Mouse (Mus musculus): Measurements from ENCODE around the gene Timm50. TPM values are rescaled to one million over a fixed set of nuclear protein-coding genes. Genes with fewer than 3 reads are reported as not detected.

The Timm50 gene
- polyA plus RNA-seq, 2 experiments = 98.1 to 138 TPM

DNA sequence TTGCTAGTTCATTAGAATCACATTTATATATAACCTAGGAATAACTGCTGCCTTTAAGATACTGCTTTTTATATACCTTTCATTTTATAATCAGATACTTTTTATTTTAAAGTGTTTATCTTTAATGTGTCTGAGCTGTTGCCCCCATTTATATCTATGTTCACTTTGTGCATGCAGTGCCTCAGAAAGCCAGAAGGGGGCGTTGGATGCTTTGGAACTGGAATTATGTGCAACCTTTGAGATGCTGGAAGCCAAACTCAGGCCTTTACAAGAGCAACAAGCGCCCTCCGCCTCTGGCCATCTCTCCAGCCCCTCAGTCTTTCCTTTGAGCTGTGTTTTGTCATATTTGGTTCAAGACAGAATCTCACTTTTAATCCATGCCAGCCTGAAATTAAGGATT is 40.1 kb downstream of the Timm50 start:
- 0 out of 2 replicates have a peak, but pooled peaks cover 5% of the 10 kb centered on the region for H3K9me3 ChIP-seq (ENCODE audit: control insufficient read depth, low read length)
- H3K9ac ChIP-seq (ENCODE audit: low read depth, low read length, severe bottlenecking) = no peak overlapping the region
- no peak overlapping the region for H3K27ac ChIP-seq (replicated peaks; ENCODE audit: low read depth, low read length)
- ATAC-seq (ENCODE audit: low FRiP score, low read depth) = no peak
- WGBS = 69% methylated on average over 3 of the region's 3 CpGs
- H3K4me2 ChIP-seq (replicated peaks; ENCODE audit: low read depth, low read length, severe bottlenecking) = no peak overlapping the region
- 0 out of 2 replicates have a peak, but pooled peaks cover 2% of the 10 kb centered on the region for H3K4me1 ChIP-seq (ENCODE audit: control insufficient read depth, insufficient read depth, low read length)
- DNase-seq (ENCODE audit: low spot score) = no peak
- H3K27me3 ChIP-seq (ENCODE audit: control insufficient read depth, insufficient read depth, low read length) = no peaks in the 10 kb centered on the region
- peaks cover 15% of the 10 kb centered on the region for H3K36me3 ChIP-seq (ENCODE audit: control insufficient read depth, insufficient read depth, low read length)
- TF ChIP-seq POLR2A (IDR thresholded peaks at IDR 0.05; ENCODE audit: borderline replicate concordance, extremely low read depth, insufficient read depth, insufficient read length) = no peak
- H3K4me3 ChIP-seq (replicated peaks; ENCODE audit: low read length) = no peak overlapping the region

DNA sequence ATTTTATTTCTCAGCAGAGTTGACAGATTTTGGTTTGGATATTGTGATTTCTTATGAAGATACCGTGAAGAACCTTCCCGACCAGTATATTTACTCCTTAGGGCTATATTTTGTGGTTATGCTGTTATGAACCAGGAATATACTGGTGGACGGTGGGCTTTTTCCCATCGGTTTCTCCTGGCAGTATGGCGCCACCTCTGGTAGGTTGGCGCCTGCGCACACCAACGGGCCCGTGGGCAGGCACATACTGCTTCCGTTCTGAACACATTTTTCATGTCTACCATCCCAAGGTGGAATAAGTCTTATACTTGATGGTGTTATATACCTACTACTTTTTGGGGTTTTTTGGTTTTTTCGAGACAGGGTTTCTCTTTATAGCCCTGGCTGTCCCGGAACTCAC is 42.5 kb downstream of the Timm50 start:
- H3K4me3 ChIP-seq (replicated peaks; ENCODE audit: low read length) = 0 out of 2 replicates have a peak overlapping the region, but pooled peaks have one; percentile 85
- no peak for DNase-seq (ENCODE audit: low spot score)
- 93% methylated on average over 12 of the region's 12 CpGs for WGBS
- H3K4me2 ChIP-seq (replicated peaks; ENCODE audit: low read depth, low read length, severe bottlenecking) = 0 out of 2 replicates have a peak overlapping the region, but pooled peaks have one; percentile 46
- H3K4me1 ChIP-seq (ENCODE audit: control insufficient read depth, insufficient read depth, low read length) = 0 out of 2 replicates have a peak, but pooled peaks cover 2% of the 10 kb centered on the region
- H3K27ac ChIP-seq (replicated peaks; ENCODE audit: low read depth, low read length) = no peak overlapping the region
- H3K27me3 ChIP-seq (ENCODE audit: control insufficient read depth, insufficient read depth, low read length) = no peaks in the 10 kb centered on the region
- no peak for ATAC-seq (ENCODE audit: low FRiP score, low read depth)
- 0 out of 2 replicates have a peak, but pooled peaks cover 5% of the 10 kb centered on the region for H3K9me3 ChIP-seq (ENCODE audit: control insufficient read depth, low read length)
- no peak overlapping the region for H3K9ac ChIP-seq (ENCODE audit: low read depth, low read length, severe bottlenecking)
- no peak for TF ChIP-seq POLR2A (IDR thresholded peaks at IDR 0.05; ENCODE audit: borderline replicate concordance, extremely low read depth, insufficient read depth, insufficient read length)
- H3K36me3 ChIP-seq (ENCODE audit: control insufficient read depth, insufficient read depth, low read length) = peaks cover 15% of the 10 kb centered on the region

DNA sequence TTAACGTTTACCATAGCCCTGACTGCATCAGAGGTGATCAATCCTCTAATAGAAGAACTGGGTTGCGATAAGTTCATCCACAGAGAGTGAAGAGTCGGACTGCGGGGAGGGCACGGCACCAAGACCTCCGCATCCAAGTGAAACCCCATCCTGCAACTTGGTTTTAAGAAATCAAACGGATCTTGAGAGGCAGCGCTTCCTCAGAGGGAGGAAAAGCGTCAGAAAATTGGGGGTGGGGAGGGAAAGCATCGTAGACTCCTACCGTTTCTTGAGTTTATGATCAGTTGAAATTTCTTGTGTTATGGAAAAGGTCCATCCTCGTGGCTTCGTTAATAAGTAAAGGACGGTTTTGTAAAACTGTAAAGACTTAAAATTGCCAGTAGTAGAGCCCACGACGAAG is 43.3 kb downstream of the Timm50 start:
- ATAC-seq (ENCODE audit: low FRiP score, low read depth) = no peak
- Histone ChIP-seq H3K4me1 (ENCODE audit: control insufficient read depth, insufficient read depth, low read length) (0 out of 2 replicates have a peak, but pooled peaks cover 2% of the 10 kb centered on the region), H3K27ac (replicated peaks; ENCODE audit: low read depth, low read length) (peak overlapping the region; percentile 91; the same call in 1 of the 2 replicates), H3K4me3 (replicated peaks; ENCODE audit: low read length) (peak overlapping the region; percentile 85), H3K9me3 (ENCODE audit: control insufficient read depth, low read length) (0 out of 2 replicates have a peak, but pooled peaks cover 5% of the 10 kb centered on the region), H3K27me3 (ENCODE audit: control insufficient read depth, insufficient read depth, low read length) (no peaks in the 10 kb centered on the region), H3K4me2 (replicated peaks; ENCODE audit: low read depth, low read length, severe bottlenecking) (peak overlapping the region; percentile 46), H3K9ac (ENCODE audit: low read depth, low read length, severe bottlenecking) (peak overlapping the region; percentile 95), H3K36me3 (ENCODE audit: control insufficient read depth, insufficient read depth, low read length) (peaks cover 15% of the 10 kb centered on the region)
- no peak for DNase-seq (ENCODE audit: low spot score)
- no peak for TF ChIP-seq POLR2A (IDR thresholded peaks at IDR 0.05; ENCODE audit: borderline replicate concordance, extremely low read depth, insufficient read depth, insufficient read length)
- 26% methylated on average over 16 of the region's 16 CpGs for WGBS

DNA sequence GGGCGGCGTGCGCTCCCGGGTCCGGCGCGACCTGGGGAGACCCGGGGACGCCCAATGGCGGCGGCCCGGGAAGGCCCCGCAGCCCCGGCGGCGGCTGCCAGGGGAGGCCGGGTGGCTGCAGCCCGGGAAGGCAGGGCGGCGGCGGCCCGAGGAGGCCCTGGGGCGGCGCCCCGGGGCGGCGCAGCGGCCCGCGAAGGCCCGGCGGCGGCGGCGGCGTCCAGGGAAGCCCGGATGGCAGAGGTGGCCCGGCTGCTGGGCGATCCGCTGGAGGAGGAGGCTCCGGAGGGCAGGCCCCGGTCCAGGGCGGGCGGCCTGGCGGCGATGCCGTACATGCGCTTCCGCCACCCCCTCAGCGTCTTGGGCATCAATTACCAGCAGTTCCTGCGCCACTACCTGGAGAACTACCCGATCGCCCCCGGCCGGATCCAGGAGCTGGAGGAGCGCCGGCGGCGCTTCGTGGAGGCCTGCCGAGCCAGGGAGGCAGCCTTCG is 43.8 kb downstream of the Timm50 start:
- Histone ChIP-seq H3K27ac (replicated peaks; ENCODE audit: low read depth, low read length) (peak overlapping the region; percentile 91), H3K4me3 (replicated peaks; ENCODE audit: low read length) (peak overlapping the region; percentile 85), H3K9ac (ENCODE audit: low read depth, low read length, severe bottlenecking) (peak overlapping the region; percentile 95), H3K4me1 (ENCODE audit: control insufficient read depth, insufficient read depth, low read length) (0 out of 2 replicates have a peak, but pooled peaks cover 2% of the 10 kb centered on the region), H3K27me3 (ENCODE audit: control insufficient read depth, insufficient read depth, low read length) (no peaks in the 10 kb centered on the region), H3K4me2 (replicated peaks; ENCODE audit: low read depth, low read length, severe bottlenecking) (peak overlapping the region; percentile 46), H3K36me3 (ENCODE audit: control insufficient read depth, insufficient read depth, low read length) (peaks cover 12% of the 10 kb centered on the region), H3K9me3 (ENCODE audit: control insufficient read depth, low read length) (0 out of 2 replicates have a peak, but pooled peaks cover 5% of the 10 kb centered on the region)
- DNase-seq (ENCODE audit: low spot score) (peak; percentile 24), ATAC-seq (ENCODE audit: low FRiP score, low read depth) (peak; percentile 78)
- no peak for TF ChIP-seq POLR2A (IDR thresholded peaks at IDR 0.05; ENCODE audit: borderline replicate concordance, extremely low read depth, insufficient read depth, insufficient read length)
- under 1% methylated on average over 31 of the region's 62 CpGs for WGBS

DNA sequence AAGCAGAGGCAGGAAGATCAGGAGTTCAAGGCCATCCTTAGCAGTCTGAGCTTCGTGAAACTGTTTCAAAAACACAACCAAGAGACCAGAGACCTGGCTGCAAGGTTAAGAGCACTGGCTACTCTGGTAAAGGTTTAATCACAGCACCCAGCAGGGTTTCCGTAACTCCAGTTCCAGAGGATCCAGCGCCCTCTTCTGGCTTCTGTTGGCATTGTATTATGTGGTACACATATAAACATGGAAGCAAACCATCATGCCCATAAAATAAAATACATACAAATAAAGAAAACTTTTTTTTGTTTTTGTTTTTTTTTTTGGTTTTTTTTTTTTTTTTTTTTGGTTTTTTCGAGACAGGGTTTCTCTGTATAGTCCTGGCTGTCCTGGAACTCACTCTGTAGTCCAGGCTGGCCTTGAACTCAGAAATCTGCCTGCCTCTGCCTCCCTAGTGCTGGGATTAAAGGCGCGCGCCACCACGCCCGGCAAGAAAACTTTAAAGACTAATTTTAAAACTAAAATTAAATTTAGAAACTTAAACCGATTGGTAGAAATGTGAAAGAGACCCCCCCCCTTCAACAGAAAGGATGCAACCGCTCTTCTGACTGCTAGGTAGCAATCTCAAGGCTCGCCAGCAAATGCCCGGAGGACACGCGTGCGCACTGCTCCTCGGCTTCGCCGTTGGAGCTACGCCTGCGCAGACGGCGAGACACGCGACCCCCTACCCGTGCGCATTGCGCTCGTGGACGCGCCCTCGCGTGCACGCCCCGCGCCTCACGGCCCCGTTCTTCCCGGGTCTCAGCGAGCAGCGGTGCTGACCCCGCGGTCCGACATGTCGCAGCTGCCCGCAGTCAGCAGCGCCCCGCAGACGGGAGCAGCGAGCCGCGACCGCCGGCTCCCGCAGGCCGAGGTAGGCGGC is 44.5 kb downstream of the Timm50 start, which contains the start of gene Eid2:
Eid2 (plus strand) TSS at position 753 of the 913 bp plus-strand sequence.
- Histone ChIP-seq H3K36me3 (ENCODE audit: control insufficient read depth, insufficient read depth, low read length) (peaks cover 6% of the 10 kb centered on the region), H3K9ac (ENCODE audit: low read depth, low read length, severe bottlenecking) (peak within 1 kb of the TSS; percentile 95), H3K27ac (replicated peaks; ENCODE audit: low read depth, low read length) (peak within 1 kb of the TSS; percentile 91), H3K4me2 (replicated peaks; ENCODE audit: low read depth, low read length, severe bottlenecking) (peak within 1 kb of the TSS; percentile 46), H3K9me3 (ENCODE audit: control insufficient read depth, low read length) (0 out of 2 replicates have a peak, but pooled peaks cover 5% of the 10 kb centered on the region), H3K27me3 (ENCODE audit: control insufficient read depth, insufficient read depth, low read length) (no peaks in the 10 kb centered on the region), H3K4me1 (ENCODE audit: control insufficient read depth, insufficient read depth, low read length) (0 out of 2 replicates have a peak, but pooled peaks cover 2% of the 10 kb centered on the region), H3K4me3 (replicated peaks; ENCODE audit: low read length) (peak within 1 kb of the TSS; percentile 85)
- ATAC-seq (ENCODE audit: low FRiP score, low read depth) (peak; percentile 93), DNase-seq (ENCODE audit: low spot score) (peak; percentile 94)
- peak; percentile 85; the same call in 1 of the 2 replicates for TF ChIP-seq POLR2A (IDR thresholded peaks at IDR 0.05; ENCODE audit: borderline replicate concordance, extremely low read depth, insufficient read depth, insufficient read length)
- 8% methylated on average over 46 of the region's 57 CpGs for WGBS
